Mouse (Mus musculus): ENCODE measurements around the gene Myh10. TPM values are rescaled to one million over a fixed set of nuclear protein-coding genes. Genes with fewer than 3 reads are reported as not detected.

Myh10 gene
- polyA plus RNA-seq, 1 experiment, result 0.67 TPM

- TF ChIP-seq FLI1 (IDR thresholded peaks at IDR 0.05; ENCODE audit: low read length) (no peak), GATA1 (IDR thresholded peaks at IDR 0.05; ENCODE audit: borderline replicate concordance, low read length) (no peak)
- Histone ChIP-seq H3K9me3 (no peaks in the 10 kb centered on the region), H3K36me3 (replicated peaks; ENCODE audit: low read length) (no peaks in the 10 kb centered on the region), H3K4me1 (peaks cover 47% of the 10 kb centered on the region), H3K4me3 (replicated peaks) (peak overlapping the region; percentile 73), H3K27me3 (replicated peaks) (peaks cover 9% of the 10 kb centered on the region)
These were observed 173.3 kb downstream of the Myh10 start for GRCm38 (mm10) chr11:68864544-68865189.

Other genes with a start within 250 kb of the Myh10 start
- gene Pik3r6, start 188.5 kb upstream of the Myh10 start, polyA plus RNA-seq (2012; ENCODE audit: insufficient read depth, low replicate concordance), result 1.7 TPM in 1 of 2 replicates, not detected in the other
- 0.04 TPM in 1 of 2 replicates, not detected in the other for gene Mfsd6l, start 135.4 kb upstream of the Myh10 start, polyA plus RNA-seq (2012; ENCODE audit: insufficient read depth, low replicate concordance)
- not detected in 2 replicates for gene Ccdc42, start 104.5 kb upstream of the Myh10 start, polyA plus RNA-seq (2012; ENCODE audit: insufficient read depth, low replicate concordance)
- 38.9 and 102 TPM in 2 replicates for gene Ndel1, start 180.3 kb downstream of the Myh10 start, polyA plus RNA-seq (2012; ENCODE audit: insufficient read depth, low replicate concordance)
- not detected in 2 replicates for gene Rnf222, start 197.0 kb downstream of the Myh10 start, polyA plus RNA-seq (2012; ENCODE audit: insufficient read depth, low replicate concordance)
- 56.9 and 116 TPM in 2 replicates for gene Rpl26, start 210.0 kb downstream of the Myh10 start, polyA plus RNA-seq (2012; ENCODE audit: insufficient read depth, low replicate concordance)
- not detected in 2 replicates for gene Odf4, start 235.5 kb downstream of the Myh10 start, polyA plus RNA-seq (2012; ENCODE audit: insufficient read depth, low replicate concordance)